Mouse (Mus musculus): ENCODE measurements around the gene Mpp2.

The Mpp2 gene

GRCm38 (mm10) chr11:102070426-102070825, 17.9 kb downstream of the Mpp2 start:
- no peak for DNase-seq

- DNase-seq: no peak
Measured at GRCm38 (mm10) chr11:102069633-102070032, 18.7 kb downstream of the Mpp2 start.

GRCm38 (mm10) chr11:102068969-102069368, 19.3 kb downstream of the Mpp2 start:
- DNase-seq: no peak

- no peak for DNase-seq
Measured at GRCm38 (mm10) chr11:102063076-102063475, 25.2 kb downstream of the Mpp2 start.

GRCm38 (mm10) chr11:102061941-102062473, 26.3 kb downstream of the Mpp2 start:
- no peak for DNase-seq

- DNase-seq: peak; percentile 92
Measured at GRCm38 (mm10) chr11:102061236-102061940, 26.9 kb downstream of the Mpp2 start.

- DNase-seq: peak; percentile 79
Measured at GRCm38 (mm10) chr11:102053847-102054246, 34.5 kb downstream of the Mpp2 start.

- no peak for DNase-seq
Measured at GRCm38 (mm10) chr11:102053183-102053582, 35.1 kb downstream of the Mpp2 start.

GRCm38 (mm10) chr11:102052697-102053096, 35.6 kb downstream of the Mpp2 start:
- no peak for DNase-seq

GRCm38 (mm10) chr11:102051954-102052353, 36.4 kb downstream of the Mpp2 start:
- DNase-seq: no peak

GRCm38 (mm10) chr11:102051541-102051940, 36.8 kb downstream of the Mpp2 start:
- no peak for DNase-seq

GRCm38 (mm10) chr11:102049875-102050482, 38.3 kb downstream of the Mpp2 start:
- DNase-seq: no peak

GRCm38 (mm10) chr11:102046607-102047006, 41.7 kb downstream of the Mpp2 start:
- DNase-seq: no peak

GRCm38 (mm10) chr11:102044691-102045212, 43.6 kb downstream of the Mpp2 start:
- no peak for DNase-seq

- DNase-seq: no peak
Measured at GRCm38 (mm10) chr11:102043381-102043780, 44.9 kb downstream of the Mpp2 start.

GRCm38 (mm10) chr11:102042971-102043370, 45.3 kb downstream of the Mpp2 start:
- no peak for DNase-seq

GRCm38 (mm10) chr11:102041350-102041949, 46.9 kb downstream of the Mpp2 start, which contains the start of gene Cd300lg:
Gene Cd300lg, plus strand, starts transcription at chr11:102041509.
- no peak for DNase-seq

GRCm38 (mm10) chr11:102040646-102041045, 47.7 kb downstream of the Mpp2 start:
- no peak for DNase-seq

- peak; percentile 87 for DNase-seq
Measured at GRCm38 (mm10) chr11:102040138-102040524, 48.2 kb downstream of the Mpp2 start.

- DNase-seq: no peak
Measured at GRCm38 (mm10) chr11:102039487-102040137, 48.7 kb downstream of the Mpp2 start.

GRCm38 (mm10) chr11:102037789-102038188, 50.5 kb downstream of the Mpp2 start:
- no peak for DNase-seq

GRCm38 (mm10) chr11:102036336-102036735, 52.0 kb downstream of the Mpp2 start:
- no peak for DNase-seq

- DNase-seq: no peak
Measured at GRCm38 (mm10) chr11:102035456-102035960, 52.8 kb downstream of the Mpp2 start.
